Mouse (Mus musculus): ENCODE measurements around the gene Cadm3. TPM values are rescaled to one million over a fixed set of nuclear protein-coding genes. Genes with fewer than 3 reads are reported as not detected.

The Cadm3 gene
- polyA plus RNA-seq (2012; rRNA removed): 1.6 and 3.6 TPM in 2 replicates

- WGBS: under 1% methylated on average over 43 of the region's 46 CpGs
- no peak for TF ChIP-seq POLR2A (IDR thresholded peaks at IDR 0.05; ENCODE audit: borderline replicate concordance, extremely low read depth, low read depth, low read length)
- no peak for TF ChIP-seq CTCF (IDR thresholded peaks at IDR 0.05; ENCODE audit: insufficient read depth, low read length)
- no peak within 1 kb of the TSS for H3K4me3 ChIP-seq (replicated peaks; ENCODE audit: extremely low read depth, low read depth, low read length)
- no peak for DNase-seq
- H3K4me1 ChIP-seq (ENCODE audit: control insufficient read depth, insufficient read depth, low read length): no peaks in the 10 kb centered on the region
Observed at GRCm38 (mm10) chr1:173367356-173368046, at the start of gene Cadm3. TSS of gene Cadm3 (minus strand) at chr1:173367695.

- no peak for DNase-seq
- no peak for TF ChIP-seq CTCF (IDR thresholded peaks at IDR 0.05; ENCODE audit: insufficient read depth, low read length)
- 77% methylated on average over 3 of the region's 3 CpGs for WGBS
Observed at GRCm38 (mm10) chr1:173414631-173415030, 47.1 kb upstream of the Cadm3 start.

GRCm38 (mm10) chr1:173411863-173412262 is 44.4 kb upstream of the Cadm3 start:
- Histone ChIP-seq H3K4me1 (ENCODE audit: control insufficient read depth, insufficient read depth, low read length) (no peaks in the 10 kb centered on the region), H3K4me3 (replicated peaks; ENCODE audit: extremely low read depth, low read depth, low read length) (no peak overlapping the region)
- 72% methylated on average over 4 of the region's 4 CpGs for WGBS
- no peak for DNase-seq
- TF ChIP-seq CTCF (IDR thresholded peaks at IDR 0.05; ENCODE audit: insufficient read depth, low read length): no peak
- TF ChIP-seq POLR2A (IDR thresholded peaks at IDR 0.05; ENCODE audit: borderline replicate concordance, extremely low read depth, low read depth, low read length): no peak

More at GRCm38 (mm10) chr1:173414631-173415030, 47.1 kb upstream of the Cadm3 start:
- no peaks in the 10 kb centered on the region for H3K4me1 ChIP-seq (ENCODE audit: control insufficient read depth, insufficient read depth, low read length)
- H3K4me3 ChIP-seq (replicated peaks; ENCODE audit: extremely low read depth, low read depth, low read length): no peak overlapping the region

- DNase-seq: no peak
- Histone ChIP-seq H3K4me1 (ENCODE audit: control insufficient read depth, insufficient read depth, low read length) (no peaks in the 10 kb centered on the region), H3K4me3 (replicated peaks; ENCODE audit: extremely low read depth, low read depth, low read length) (no peak overlapping the region)
- no peak for TF ChIP-seq CTCF (IDR thresholded peaks at IDR 0.05; ENCODE audit: insufficient read depth, low read length)
- TF ChIP-seq POLR2A (IDR thresholded peaks at IDR 0.05; ENCODE audit: borderline replicate concordance, extremely low read depth, low read depth, low read length): no peak
Observed at GRCm38 (mm10) chr1:173409066-173409465, 41.6 kb upstream of the Cadm3 start.

- TF ChIP-seq POLR2A (IDR thresholded peaks at IDR 0.05; ENCODE audit: borderline replicate concordance, extremely low read depth, low read depth, low read length): no peak
- no peak for TF ChIP-seq CTCF (IDR thresholded peaks at IDR 0.05; ENCODE audit: insufficient read depth, low read length)
- 80% methylated on average over 5 of the region's 5 CpGs for WGBS
- H3K4me1 ChIP-seq (ENCODE audit: control insufficient read depth, insufficient read depth, low read length): no peaks in the 10 kb centered on the region
- H3K4me3 ChIP-seq (replicated peaks; ENCODE audit: extremely low read depth, low read depth, low read length): no peak overlapping the region
- no peak for DNase-seq
Observed at GRCm38 (mm10) chr1:173404696-173405309, 37.3 kb upstream of the Cadm3 start.

GRCm38 (mm10) chr1:173398323-173398970 is 31.0 kb upstream of the Cadm3 start:
- 28% methylated on average over 3 of the region's 3 CpGs for whole genome bisulfite sequencing
- peak; percentile 55 for DNase-seq
- no peak for TF ChIP-seq POLR2A (IDR thresholded peaks at IDR 0.05; ENCODE audit: borderline replicate concordance, extremely low read depth, low read depth, low read length)
- peak; percentile 32; the same call in 1 of the 2 replicates for TF ChIP-seq CTCF (IDR thresholded peaks at IDR 0.05; ENCODE audit: insufficient read depth, low read length)
- Histone ChIP-seq H3K4me3 (replicated peaks; ENCODE audit: extremely low read depth, low read depth, low read length) (no peak overlapping the region), H3K4me1 (ENCODE audit: control insufficient read depth, insufficient read depth, low read length) (no peaks in the 10 kb centered on the region)

- no peak for DNase-seq
- Histone ChIP-seq H3K4me3 (replicated peaks; ENCODE audit: extremely low read depth, low read depth, low read length) (no peak overlapping the region), H3K4me1 (ENCODE audit: control insufficient read depth, insufficient read depth, low read length) (no peaks in the 10 kb centered on the region)
- TF ChIP-seq CTCF (IDR thresholded peaks at IDR 0.05; ENCODE audit: insufficient read depth, low read length): no peak
- TF ChIP-seq POLR2A (IDR thresholded peaks at IDR 0.05; ENCODE audit: borderline replicate concordance, extremely low read depth, low read depth, low read length): no peak
- 54% methylated on average over 6 of the region's 6 CpGs for WGBS
Observed at GRCm38 (mm10) chr1:173391754-173392153, 24.3 kb upstream of the Cadm3 start.

GRCm38 (mm10) chr1:173389901-173390401 is 22.5 kb upstream of the Cadm3 start:
- WGBS: 9% methylated on average over 13 of the region's 13 CpGs
- Histone ChIP-seq H3K4me1 (ENCODE audit: control insufficient read depth, insufficient read depth, low read length) (no peaks in the 10 kb centered on the region), H3K4me3 (replicated peaks; ENCODE audit: extremely low read depth, low read depth, low read length) (no peak overlapping the region)
- DNase-seq: no peak
- TF ChIP-seq CTCF (IDR thresholded peaks at IDR 0.05; ENCODE audit: insufficient read depth, low read length) (no peak), POLR2A (IDR thresholded peaks at IDR 0.05; ENCODE audit: borderline replicate concordance, extremely low read depth, low read depth, low read length) (no peak)

GRCm38 (mm10) chr1:173389431-173389830 is 21.9 kb upstream of the Cadm3 start:
- Histone ChIP-seq H3K4me1 (ENCODE audit: control insufficient read depth, insufficient read depth, low read length) (no peaks in the 10 kb centered on the region), H3K4me3 (replicated peaks; ENCODE audit: extremely low read depth, low read depth, low read length) (no peak overlapping the region)
- DNase-seq: no peak
- 26% methylated on average over 3 of the region's 3 CpGs for WGBS
- no peak for TF ChIP-seq CTCF (IDR thresholded peaks at IDR 0.05; ENCODE audit: insufficient read depth, low read length)
- TF ChIP-seq POLR2A (IDR thresholded peaks at IDR 0.05; ENCODE audit: borderline replicate concordance, extremely low read depth, low read depth, low read length): no peak
